Mouse (Mus musculus) lung, adult 2 months (tissue): ENCODE measurements around the gene Rfc2. TPM values are rescaled to one million over a fixed set of nuclear protein-coding genes. Genes with fewer than 3 reads are reported as not detected.

Experiments
- DNase-seq: peaks from one replicate; pipeline ENCODE4 v3.0.0; 2022
- H3K4me1 ChIP-seq: fragments of 200-500 bp; 2 replicates; pipeline ENCODE4 v1.6.1; 2011; ENCODE audit warnings: low read length; ENCODE audit not compliant: control insufficient read depth, insufficient read depth
- H3K4me3 ChIP-seq: fragments of 200-500 bp; replicated peaks from 2 replicates; pipeline ENCODE3; 2011; ENCODE audit warnings: low read depth, mild to moderate bottlenecking, control low read depth, low read length; ENCODE audit errors: extremely low read depth
- CTCF ChIP-seq: fragments of 200-500 bp; IDR thresholded peaks from 2 replicates; pipeline ENCODE4 v1.5.1; 2011; ENCODE audit warnings: mild to moderate bottlenecking, low read length, control low read depth; ENCODE audit not compliant: insufficient read depth
- POLR2A ChIP-seq: fragments of 200-500 bp; IDR thresholded peaks from 2 replicates; pipeline ENCODE4 v1.6.1; 2011; ENCODE audit warnings: low read depth, mild to moderate bottlenecking, control low read depth, low read length, borderline replicate concordance; ENCODE audit errors: extremely low read depth
- WGBS: fragments of 180-500 bp; shearing (Covaris S2); methylation state at CpG from one replicate; pipeline ENCODE4 v1.1.7; 2018; 5-methylcytosine and 5-hydroxymethylcytosine counted together
- polyA plus RNA-seq: library from polyadenylated mRNA; depleted of rRNA; stranded (reverse); fragments of >200 nt; gene quantifications from 2 replicates; pipeline ENCODE4 v1.2.3, GENCODE M21; 2012

Gene Rfc2
- polyA plus RNA-seq, 1 experiment, result 58.3 TPM

GRCm38 (mm10) chr5:134548306-134548705 is 32.9 kb upstream of the Rfc2 start:
- 45% methylated on average over 5 of the region's 5 CpGs for WGBS
- TF ChIP-seq CTCF (no peak), POLR2A (no peak)
- no peak for DNase-seq
- no peak overlapping the region for H3K4me3 ChIP-seq
- H3K4me1 ChIP-seq, result peaks cover 21% of the 10 kb centered on the region

- Histone ChIP-seq H3K4me1 (peaks cover 15% of the 10 kb centered on the region), H3K4me3 (no peak overlapping the region)
- 85% methylated on average over 3 of the region's 3 CpGs for WGBS
- no peak for TF ChIP-seq POLR2A
- DNase-seq, result no peak
Measured at GRCm38 (mm10) chr5:134549640-134550168, 31.5 kb upstream of the Rfc2 start.

- H3K4me3 ChIP-seq, result peak overlapping the region; percentile 98
- H3K4me1 ChIP-seq, result peaks cover 16% of the 10 kb centered on the region
- WGBS, result 19% methylated on average over 6 of the region's 6 CpGs
- no peak for DNase-seq
- no peak for TF ChIP-seq POLR2A
- TF ChIP-seq CTCF, result no peak
Measured at GRCm38 (mm10) chr5:134550836-134551232, 30.3 kb upstream of the Rfc2 start.

- DNase-seq, result peak; percentile 37
- no peak for TF ChIP-seq POLR2A
- TF ChIP-seq CTCF, result no peak
- Histone ChIP-seq H3K4me3 (peak overlapping the region; percentile 98), H3K4me1 (peaks cover 16% of the 10 kb centered on the region)
- WGBS, result 2% methylated on average over 51 of the region's 52 CpGs
Measured at GRCm38 (mm10) chr5:134551233-134552109, 29.7 kb upstream of the Rfc2 start.

- DNase-seq, result peak; percentile 98
- Histone ChIP-seq H3K4me1 (peaks cover 16% of the 10 kb centered on the region), H3K4me3 (peak within 1 kb of the TSS; percentile 98)
- TF ChIP-seq POLR2A (peak; percentile 26; the same call in 1 of the 2 replicates), CTCF (no peak)
- WGBS, result 2% methylated on average over 60 of the region's 61 CpGs
Measured at GRCm38 (mm10) chr5:134552110-134552972, 28.8 kb upstream of the Rfc2 start, which contains the start of gene Clip2. Clip2 (minus strand) TSS chr5:134552434.

GRCm38 (mm10) chr5:134553951-134554546 is 27.1 kb upstream of the Rfc2 start:
- WGBS, result 71% methylated on average over 5 of the region's 5 CpGs
- no peak for DNase-seq
- Histone ChIP-seq H3K4me3 (no peak overlapping the region), H3K4me1 (peaks cover 16% of the 10 kb centered on the region)
- TF ChIP-seq CTCF (no peak), POLR2A (no peak)

- DNase-seq, result peak; percentile 46
- 9% methylated on average over 20 of the region's 20 CpGs for WGBS
- TF ChIP-seq CTCF (no peak), POLR2A (no peak)
- Histone ChIP-seq H3K4me1 (peaks cover 15% of the 10 kb centered on the region), H3K4me3 (no peak overlapping the region)
Measured at GRCm38 (mm10) chr5:134555463-134556164, 25.6 kb upstream of the Rfc2 start.

- 89% methylated on average over 7 of the region's 7 CpGs for WGBS
- no peak within 1 kb of the TSS for H3K4me3 ChIP-seq
- no peak for TF ChIP-seq CTCF
- TF ChIP-seq POLR2A, result no peak
- no peak for DNase-seq
- peaks cover 6% of the 10 kb centered on the region; the same call in 1 of the 2 replicates for H3K4me1 ChIP-seq
Measured at GRCm38 (mm10) chr5:134560071-134560449, 21.1 kb upstream of the Rfc2 start, which contains the start of gene Syna. Syna (minus strand) TSS chr5:134560171.

GRCm38 (mm10) chr5:134560450-134561171 is 20.6 kb upstream of the Rfc2 start:
- Histone ChIP-seq H3K4me3 (no peak overlapping the region), H3K4me1 (peaks cover 2% of the 10 kb centered on the region; the same call in 1 of the 2 replicates)
- no peak for DNase-seq
- TF ChIP-seq CTCF (no peak), POLR2A (no peak)
- 78% methylated on average over 16 of the region's 16 CpGs for WGBS
